In the genomic region with DNA sequence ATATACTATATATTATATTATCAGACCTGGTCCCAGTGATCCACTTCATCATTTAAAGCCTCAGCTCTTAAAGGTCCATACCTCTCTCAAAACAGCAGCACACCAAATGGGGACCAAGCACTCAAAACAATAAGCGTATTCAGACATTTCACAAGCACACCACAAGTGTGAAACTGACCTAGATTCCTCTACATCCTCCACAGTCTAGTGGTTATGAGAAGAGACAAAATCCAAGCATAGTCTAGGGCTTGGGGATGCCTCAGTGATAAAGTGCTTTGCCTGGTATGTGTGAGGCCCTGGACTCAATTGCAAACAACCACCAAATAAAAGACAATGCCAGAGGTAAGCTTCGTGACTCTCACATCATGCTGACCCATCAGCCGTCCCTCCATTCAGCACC, we compare ENCODE assay signal across 16 mouse cellular contexts.
"Had no signal": no experiment of that assay in that cellular context is flagged by ENCODE, and none has a peak within 500 bp of the region (broad histone marks: within the 10 kb centered on the region; RNA-seq: fewer than 3 reads in every experiment).

No protein-coding gene starts in this region.

- H3K36me3 ChIP-seq: neural tube, embryonic 12.5 days; neural tube, embryonic 13.5 days; neural tube, embryonic 15.5 days; stomach, embryonic 15.5 days had no signal

- H3K4me3 ChIP-seq: neural tube, embryonic 12.5 days; neural tube, embryonic 13.5 days; neural tube, embryonic 15.5 days; stomach, embryonic 15.5 days had no signal

- H3K27me3 ChIP-seq: neural tube, embryonic 12.5 days; neural tube, embryonic 13.5 days; neural tube, embryonic 15.5 days; stomach, embryonic 15.5 days had no signal

- H3K4me2 ChIP-seq: neural tube, embryonic 12.5 days; neural tube, embryonic 13.5 days; neural tube, embryonic 15.5 days; stomach, embryonic 15.5 days had no signal

- H3K4me1 ChIP-seq: neural tube, embryonic 12.5 days; neural tube, embryonic 13.5 days; neural tube, embryonic 15.5 days; stomach, embryonic 15.5 days had no signal

- DNase-seq: right cerebral cortex, adult 18-20 months; right cerebral cortex, postnatal 14 days; right cerebral cortex, postnatal 25 days; right cerebral cortex, postnatal 4 days; spleen, adult 18-20 months; thymus, adult 18-20 months; thymus, adult 2 months; thymus, postnatal 14 days; thymus, postnatal 25 days; thymus, postnatal 36 days; thymus, postnatal 4 days had no signal

- H3K9ac ChIP-seq: neural tube, embryonic 12.5 days; neural tube, embryonic 13.5 days; neural tube, embryonic 15.5 days; stomach, embryonic 15.5 days had no signal

- H3K9me3 ChIP-seq: neural tube, embryonic 12.5 days; neural tube, embryonic 13.5 days; neural tube, embryonic 15.5 days; stomach, embryonic 15.5 days had no signal

- H3K27ac ChIP-seq: neural tube, embryonic 12.5 days; neural tube, embryonic 13.5 days; neural tube, embryonic 15.5 days; stomach, embryonic 15.5 days; stomach, postnatal 0 days had no signal
